Mouse (Mus musculus): ENCODE results near the gene Haus4.

Gene Haus4

GRCm38 (mm10) chr14:54496706-54497105 is 57.7 kb downstream of the Haus4 start:
- no peak for DNase-seq (ENCODE audit: low spot score)

GRCm38 (mm10) chr14:54494234-54494633 is 60.2 kb downstream of the Haus4 start:
- peak; percentile 73 for DNase-seq (ENCODE audit: low spot score)

GRCm38 (mm10) chr14:54493236-54493635 is 61.2 kb downstream of the Haus4 start:
- no peak for DNase-seq (ENCODE audit: low spot score)

DNA sequence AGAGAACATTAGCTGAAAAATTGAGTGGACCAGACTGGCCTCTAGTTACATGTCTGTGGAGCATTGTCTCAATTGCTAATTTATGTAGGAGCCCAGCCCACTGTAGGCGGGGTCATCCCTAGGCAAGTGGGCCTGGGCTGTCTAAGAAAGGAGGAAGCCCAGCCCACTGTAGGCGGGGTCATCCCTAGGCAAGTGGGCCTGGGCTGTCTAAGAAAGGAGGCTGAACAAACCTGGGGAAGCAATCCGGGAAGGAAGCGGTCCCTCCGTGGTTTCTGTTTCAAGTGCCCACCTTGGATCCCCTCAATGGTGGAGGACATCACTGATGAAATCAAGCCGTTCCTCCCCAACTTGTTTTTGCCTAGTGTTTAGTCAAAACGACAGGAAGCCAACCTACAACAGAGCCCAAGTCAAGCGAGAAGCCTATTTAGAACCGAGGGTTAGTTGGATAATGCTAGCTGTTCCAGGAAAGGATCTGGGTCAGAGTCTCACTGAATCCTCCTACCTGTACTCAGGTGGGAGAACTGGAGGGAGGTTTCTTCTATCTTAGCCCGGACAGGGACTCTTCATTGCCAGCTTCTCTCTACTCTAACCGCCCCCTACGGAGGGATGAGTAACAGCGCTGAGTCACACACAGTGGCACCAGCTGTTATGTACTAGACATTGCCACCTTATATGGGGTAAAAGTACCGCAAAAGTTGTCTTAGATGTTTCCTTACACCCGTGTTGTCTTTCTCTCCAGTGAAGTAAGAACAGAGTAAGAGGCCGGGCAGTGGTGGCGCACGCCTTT is 61.9 kb downstream of the Haus4 start:
- DNase-seq (ENCODE audit: low spot score): peak; percentile 59
